Mouse (Mus musculus) thymus, adult 18-20 months (tissue): ENCODE data around the gene Gdap1l1.
"Not testable (repeated sequence)": the region's sequence is repeated elsewhere in the genome, so short reads cannot be mapped to it uniquely, and the experiment has no call there.

Experiments
- DNase-seq, 2 experiments: peaks; one replicate each; pipeline ENCODE4 v3.0.0; 2022; ENCODE audit warnings: mixed read lengths in 2 of 2

Gdap1l1 gene

GRCm38 (mm10) chr2:163424597-163424996 is 13.7 kb upstream of the Gdap1l1 start, which contains the start of gene Oser1:
Gene Oser1 (minus strand): TSS chr2:163424697.
- DNase-seq: no peak

- DNase-seq: no peak
Observed at GRCm38 (mm10) chr2:163428346-163429011, 9.8 kb upstream of the Gdap1l1 start.

- no peak for DNase-seq
Observed at GRCm38 (mm10) chr2:163431289-163431688, 7.0 kb upstream of the Gdap1l1 start.

- DNase-seq: no peak
Observed at GRCm38 (mm10) chr2:163433971-163434370, 4.3 kb upstream of the Gdap1l1 start.

- no peak for DNase-seq
Observed at GRCm38 (mm10) chr2:163437800-163438199, 476 bp upstream of the Gdap1l1 start.

GRCm38 (mm10) chr2:163438619-163439451 is 559 bp downstream of the Gdap1l1 start:
- DNase-seq: no peak

- DNase-seq: no peak
Observed at GRCm38 (mm10) chr2:163439488-163439887, 1.2 kb downstream of the Gdap1l1 start.

- no peak for DNase-seq
Observed at GRCm38 (mm10) chr2:163443543-163443942, 5.3 kb downstream of the Gdap1l1 start.

- DNase-seq: no peak
Observed at GRCm38 (mm10) chr2:163444017-163444416, 5.7 kb downstream of the Gdap1l1 start.

GRCm38 (mm10) chr2:163447375-163447774 is 9.1 kb downstream of the Gdap1l1 start:
- no peak for DNase-seq

- no peak for DNase-seq
Observed at GRCm38 (mm10) chr2:163449276-163449675, 11.0 kb downstream of the Gdap1l1 start.

- DNase-seq: no peak
Observed at GRCm38 (mm10) chr2:163450668-163451295, 12.5 kb downstream of the Gdap1l1 start.

- DNase-seq: no peak
Observed at GRCm38 (mm10) chr2:163452738-163453137, 14.5 kb downstream of the Gdap1l1 start.

- DNase-seq: no peak
Observed at GRCm38 (mm10) chr2:163453378-163453777, 15.1 kb downstream of the Gdap1l1 start.

GRCm38 (mm10) chr2:163458539-163459265 is 20.4 kb downstream of the Gdap1l1 start:
- no peak for DNase-seq

GRCm38 (mm10) chr2:163459380-163459779 is 21.1 kb downstream of the Gdap1l1 start:
- no peak for DNase-seq

- no peak for DNase-seq
Observed at GRCm38 (mm10) chr2:163460622-163461021, 22.3 kb downstream of the Gdap1l1 start.

- not testable (repeated sequence) for DNase-seq
Observed at GRCm38 (mm10) chr2:163461307-163461706, 23.0 kb downstream of the Gdap1l1 start.

GRCm38 (mm10) chr2:163462386-163462785 is 24.1 kb downstream of the Gdap1l1 start:
- no peak for DNase-seq

GRCm38 (mm10) chr2:163462801-163463200 is 24.5 kb downstream of the Gdap1l1 start:
- DNase-seq: no peak

- no peak for DNase-seq
Observed at GRCm38 (mm10) chr2:163463251-163463769, 25.0 kb downstream of the Gdap1l1 start.

GRCm38 (mm10) chr2:163463998-163464397 is 25.7 kb downstream of the Gdap1l1 start:
- DNase-seq: no peak

- DNase-seq: no peak
Observed at GRCm38 (mm10) chr2:163464562-163464961, 26.3 kb downstream of the Gdap1l1 start.
